Mouse (Mus musculus): ENCODE measurements around the gene Ddx10. TPM values are rescaled to one million over a fixed set of nuclear protein-coding genes. Genes with fewer than 3 reads are reported as not detected.

The Ddx10 gene
- polyA plus RNA-seq, 1 experiment = 11.6 TPM

Other genes starting within 250 kb of the Ddx10 start
- gene Exph5, start 53.6 kb upstream of the Ddx10 start, polyA plus RNA-seq (2012; rRNA removed) = 0.91 and 1.1 TPM in 2 replicates
- 14.1 and 22.2 TPM in 2 replicates for gene Kdelc2, start 136.0 kb upstream of the Ddx10 start, polyA plus RNA-seq (2012; rRNA removed)
- 1.1 and 1.7 TPM in 2 replicates for gene 4930550C14Rik, start 154.3 kb upstream of the Ddx10 start, polyA plus RNA-seq (2012; rRNA removed)

Data from urinary bladder, adult 2 months (tissue).